Mouse (Mus musculus): ENCODE data around the gene Limd2. TPM values are rescaled to one million over a fixed set of nuclear protein-coding genes. Genes with fewer than 3 reads are reported as not detected.

The Limd2 gene
- polyA plus RNA-seq, 1 experiment, result 164 TPM

GRCm38 (mm10) chr11:106159921-106160840, 479 bp downstream of the Limd2 start:
- 2% methylated on average over 83 of the region's 106 CpGs for WGBS
- TF ChIP-seq POLR2A (IDR thresholded peaks at IDR 0.05; ENCODE audit: insufficient read depth, low read depth, low read length) (peak; percentile 82), CTCF (IDR thresholded peaks at IDR 0.05; ENCODE audit: insufficient read depth, low read depth, low read length) (no peak)
- peak overlapping the region; percentile 96 for H3K27ac ChIP-seq (ENCODE audit: insufficient read depth, low read depth, low read length)
- H3K4me1 ChIP-seq (ENCODE audit: control insufficient read depth, insufficient read depth, low read length), result peaks cover 58% of the 10 kb centered on the region
- peak overlapping the region; percentile 46 for H3K4me3 ChIP-seq (ENCODE audit: insufficient read depth, low read depth, low read length)

DNA sequence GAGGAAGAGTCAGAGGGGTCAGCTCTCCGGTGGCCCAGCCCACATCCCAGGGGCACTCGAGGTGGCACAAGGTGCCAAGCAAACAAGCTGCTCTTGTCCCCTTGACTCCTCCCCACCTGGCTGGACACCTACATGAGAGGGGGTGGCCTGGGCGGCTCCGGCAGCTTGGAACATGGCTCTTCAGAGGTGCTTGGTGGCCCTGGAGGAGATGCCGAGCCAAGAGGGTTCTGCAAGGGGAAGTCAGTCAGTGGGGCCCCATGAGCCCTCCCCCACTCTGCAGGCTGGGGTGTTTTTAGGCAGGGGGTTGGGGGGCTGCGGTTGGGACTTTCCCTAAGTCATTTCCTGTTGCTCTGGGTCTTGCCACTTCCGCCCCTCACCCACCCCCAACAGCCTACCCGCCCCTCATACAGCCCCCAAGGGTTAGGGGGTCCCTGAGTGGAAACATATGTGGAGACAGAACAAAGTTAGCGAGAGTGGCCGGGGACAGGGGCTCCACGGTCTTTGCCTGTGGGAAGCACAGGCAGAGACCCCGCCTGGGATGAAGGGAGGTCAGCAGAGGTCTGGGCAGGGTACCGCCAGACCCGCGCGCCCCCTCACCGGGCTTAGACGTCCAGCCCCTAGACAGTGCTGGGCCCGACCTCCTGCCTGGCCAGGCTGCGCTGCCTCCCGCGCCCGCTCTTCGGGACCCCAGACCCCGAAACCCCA, 1.3 kb downstream of the Limd2 start:
- 1% methylated on average over 25 of the region's 25 CpGs for WGBS
- H3K4me1 ChIP-seq (ENCODE audit: control insufficient read depth, insufficient read depth, low read length), result peaks cover 59% of the 10 kb centered on the region
- no peak for TF ChIP-seq POLR2A (IDR thresholded peaks at IDR 0.05; ENCODE audit: insufficient read depth, low read depth, low read length)
- no peak for TF ChIP-seq CTCF (IDR thresholded peaks at IDR 0.05; ENCODE audit: insufficient read depth, low read depth, low read length)
- H3K4me3 ChIP-seq (ENCODE audit: insufficient read depth, low read depth, low read length), result peak overlapping the region; percentile 46
- H3K27ac ChIP-seq (ENCODE audit: insufficient read depth, low read depth, low read length), result peak overlapping the region; percentile 76

GRCm38 (mm10) chr11:106158930-106159215, 1.8 kb downstream of the Limd2 start:
- 22% methylated on average over 9 of the region's 9 CpGs for WGBS
- peak overlapping the region; percentile 61 for H3K27ac ChIP-seq (ENCODE audit: insufficient read depth, low read depth, low read length)
- H3K4me1 ChIP-seq (ENCODE audit: control insufficient read depth, insufficient read depth, low read length), result peaks cover 58% of the 10 kb centered on the region
- TF ChIP-seq CTCF (IDR thresholded peaks at IDR 0.05; ENCODE audit: insufficient read depth, low read depth, low read length) (no peak), POLR2A (IDR thresholded peaks at IDR 0.05; ENCODE audit: insufficient read depth, low read depth, low read length) (no peak)
- peak overlapping the region; percentile 46 for H3K4me3 ChIP-seq (ENCODE audit: insufficient read depth, low read depth, low read length)

DNA sequence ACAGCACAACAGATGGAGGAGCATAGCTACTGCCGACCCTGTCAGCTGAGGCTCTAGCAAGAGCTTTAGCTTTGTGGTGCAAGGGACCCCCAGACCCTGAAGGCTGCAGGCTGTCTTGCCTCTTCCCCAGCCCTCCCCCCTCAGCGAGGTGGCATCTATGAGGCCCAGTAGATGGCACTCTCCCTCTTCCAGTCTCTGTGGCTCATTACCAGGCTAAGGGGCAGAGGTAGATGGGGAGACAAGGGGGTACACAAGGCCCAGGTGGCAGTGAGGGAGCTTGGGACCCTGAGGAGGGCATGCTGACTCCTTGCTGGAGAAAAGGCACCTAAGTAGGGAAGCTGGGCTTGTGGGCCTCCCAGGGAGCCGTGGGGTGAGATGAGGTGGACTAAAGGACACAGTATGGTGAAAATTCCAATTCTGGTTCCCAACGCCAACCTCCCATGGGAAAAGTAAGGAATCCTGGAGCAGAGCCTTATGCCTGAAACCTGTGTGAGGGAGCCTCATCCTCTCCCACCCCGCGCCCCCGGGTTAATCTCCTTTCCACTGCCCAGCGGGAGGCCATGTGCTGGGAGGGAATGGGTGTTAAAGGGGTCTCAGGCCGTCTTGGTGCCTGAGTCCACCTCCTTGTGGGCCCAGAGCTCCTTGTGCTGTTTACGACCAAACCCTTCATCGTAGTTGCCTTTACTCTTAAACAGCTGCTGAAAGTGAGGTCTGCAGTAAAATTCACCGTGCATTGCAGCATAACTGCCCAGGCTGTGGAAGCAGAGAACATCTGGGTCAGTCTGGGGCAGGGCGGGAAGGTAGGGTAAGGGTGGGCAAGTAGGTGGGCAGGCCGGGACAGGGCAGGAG, 2.4 kb downstream of the Limd2 start:
- TF ChIP-seq POLR2A (IDR thresholded peaks at IDR 0.05; ENCODE audit: insufficient read depth, low read depth, low read length) (no peak), CTCF (IDR thresholded peaks at IDR 0.05; ENCODE audit: insufficient read depth, low read depth, low read length) (peak; percentile 56)
- H3K4me1 ChIP-seq (ENCODE audit: control insufficient read depth, insufficient read depth, low read length), result peaks cover 53% of the 10 kb centered on the region
- 29% methylated on average over 14 of the region's 14 CpGs for WGBS
- peak overlapping the region; percentile 61 for H3K27ac ChIP-seq (ENCODE audit: insufficient read depth, low read depth, low read length)
- H3K4me3 ChIP-seq (ENCODE audit: insufficient read depth, low read depth, low read length), result peak overlapping the region; percentile 46

DNA sequence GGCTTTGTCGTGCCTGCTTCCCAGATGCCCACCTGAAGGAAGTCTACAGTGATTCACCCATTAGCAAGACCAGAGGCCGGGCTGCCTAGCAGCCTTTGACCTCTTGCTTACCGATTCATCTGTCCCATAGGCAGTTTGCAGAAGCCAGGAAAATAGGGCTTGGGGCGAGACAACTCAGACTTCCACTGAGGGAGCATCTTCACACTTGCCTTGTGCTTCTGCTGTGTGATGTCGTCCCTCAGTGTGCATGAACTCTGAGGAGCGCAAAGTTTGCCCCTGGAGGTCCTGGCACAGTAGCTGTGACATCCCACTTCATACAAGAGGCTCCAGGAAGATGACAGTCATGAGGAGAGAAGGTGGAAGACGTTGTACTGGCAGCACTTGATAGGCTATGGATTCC, 3.5 kb downstream of the Limd2 start:
- peaks cover 52% of the 10 kb centered on the region for H3K4me1 ChIP-seq (ENCODE audit: control insufficient read depth, insufficient read depth, low read length)
- no peak overlapping the region; the same call in 1 of the 2 replicates for H3K4me3 ChIP-seq (ENCODE audit: insufficient read depth, low read depth, low read length)
- WGBS, result 69% methylated on average over 7 of the region's 7 CpGs
- TF ChIP-seq POLR2A (IDR thresholded peaks at IDR 0.05; ENCODE audit: insufficient read depth, low read depth, low read length), result no peak
- no peak overlapping the region for H3K27ac ChIP-seq (ENCODE audit: insufficient read depth, low read depth, low read length)

- WGBS, result 62% methylated on average over 1 of the region's 1 CpGs
- TF ChIP-seq POLR2A (IDR thresholded peaks at IDR 0.05; ENCODE audit: insufficient read depth, low read depth, low read length) (no peak), CTCF (IDR thresholded peaks at IDR 0.05; ENCODE audit: insufficient read depth, low read depth, low read length) (no peak)
- H3K4me3 ChIP-seq (ENCODE audit: insufficient read depth, low read depth, low read length), result no peak overlapping the region
- peaks cover 47% of the 10 kb centered on the region for H3K4me1 ChIP-seq (ENCODE audit: control insufficient read depth, insufficient read depth, low read length)
- H3K27ac ChIP-seq (ENCODE audit: insufficient read depth, low read depth, low read length), result no peak overlapping the region
Measured at GRCm38 (mm10) chr11:106156257-106156656, 4.4 kb downstream of the Limd2 start.

GRCm38 (mm10) chr11:106155761-106156160, 4.9 kb downstream of the Limd2 start:
- Histone ChIP-seq H3K4me1 (ENCODE audit: control insufficient read depth, insufficient read depth, low read length) (peaks cover 42% of the 10 kb centered on the region), H3K4me3 (ENCODE audit: insufficient read depth, low read depth, low read length) (no peak overlapping the region), H3K27ac (ENCODE audit: insufficient read depth, low read depth, low read length) (no peak overlapping the region)
- 43% methylated on average over 3 of the region's 3 CpGs for WGBS
- no peak for TF ChIP-seq CTCF (IDR thresholded peaks at IDR 0.05; ENCODE audit: insufficient read depth, low read depth, low read length)
- no peak for TF ChIP-seq POLR2A (IDR thresholded peaks at IDR 0.05; ENCODE audit: insufficient read depth, low read depth, low read length)

GRCm38 (mm10) chr11:106154770-106155169, 5.9 kb downstream of the Limd2 start:
- Histone ChIP-seq H3K4me1 (ENCODE audit: control insufficient read depth, insufficient read depth, low read length) (peaks cover 37% of the 10 kb centered on the region), H3K4me3 (ENCODE audit: insufficient read depth, low read depth, low read length) (no peak overlapping the region), H3K27ac (ENCODE audit: insufficient read depth, low read depth, low read length) (peak overlapping the region; percentile 42; the same call in 1 of the 2 replicates)
- WGBS, result 51% methylated on average over 2 of the region's 2 CpGs
- TF ChIP-seq POLR2A (IDR thresholded peaks at IDR 0.05; ENCODE audit: insufficient read depth, low read depth, low read length) (no peak), CTCF (IDR thresholded peaks at IDR 0.05; ENCODE audit: insufficient read depth, low read depth, low read length) (no peak)

Measured in olfactory bulb, adult 2 months (tissue).